Mouse (Mus musculus) intestine, embryonic 15.5 days (tissue): Measurements from ENCODE around the gene Gstt3. TPM values are rescaled to one million over a fixed set of nuclear protein-coding genes. Genes with fewer than 3 reads are reported as not detected.

Experiments used
- ATAC-seq: fragments of 200-750 bp; cut with Nextera tagmentation; 2 replicates; pipeline ENCODE4 v1.8.0; 2017; ENCODE audit warnings: moderate TSS enrichment, moderate library complexity
- H3K27ac ChIP-seq: fragments of 300-500 bp; sonication (generic); 2 replicates; pipeline ENCODE4 v1.5.1; 2015; ENCODE audit warnings: mild to moderate bottlenecking, inconsistent platforms
- H3K27me3 ChIP-seq: fragments of 300-500 bp; sonication (generic); replicated peaks from 2 replicates; pipeline ENCODE4 v1.6.1; 2015; ENCODE audit warnings: inconsistent platforms
- H3K36me3 ChIP-seq: fragments of 300-500 bp; sonication (generic); 2 replicates; pipeline ENCODE4 v1.6.1; 2015; ENCODE audit warnings: inconsistent platforms
- H3K4me1 ChIP-seq: fragments of 300-500 bp; sonication (generic); replicated peaks from 2 replicates; pipeline ENCODE4 v1.6.1; 2015; ENCODE audit warnings: inconsistent platforms
- H3K4me2 ChIP-seq: fragments of 300-500 bp; sonication (generic); replicated peaks from 2 replicates; pipeline ENCODE4 v1.6.1; 2015; ENCODE audit warnings: mild to moderate bottlenecking, inconsistent platforms
- H3K4me3 ChIP-seq: fragments of 300-500 bp; sonication (generic); replicated peaks from 2 replicates; pipeline ENCODE4 v1.5.1; 2015; ENCODE audit warnings: inconsistent platforms
- H3K9ac ChIP-seq: fragments of 300-500 bp; sonication (generic); 2 replicates; pipeline ENCODE4 v1.6.1; 2015; ENCODE audit warnings: inconsistent platforms
- H3K9me3 ChIP-seq: fragments of 300-500 bp; sonication (generic); 2 replicates; pipeline ENCODE4 v1.6.1; 2016; ENCODE audit warnings: inconsistent platforms
- WGBS: fragments of 180-500 bp; shearing (Covaris S2); methylation state at CpG from one replicate; pipeline ENCODE4 v1.1.7; 2015; 5-methylcytosine and 5-hydroxymethylcytosine counted together
- polyA plus RNA-seq: library from polyadenylated mRNA; unstranded; fragments of >200 nt; fragmentation: Nextera tagmentation; extraction: Ambion mirVana; gene quantifications from 2 replicates; pipeline ENCODE4 v1.2.1, GENCODE M21; 2015

The Gstt3 gene
- 38.7 and 40.3 TPM in 2 replicates for polyA plus RNA-seq

GRCm38 (mm10) chr10:75780769-75781578, at the start of gene Gstt3, which contains the start of gene Gm20441:
TSS of gene Gstt3 (minus strand) at chr10:75781414.
TSS of gene Gm20441 (minus strand) at chr10:75780954.
- Histone ChIP-seq H3K27ac (peak within 1 kb of the TSS; percentile 89), H3K9me3 (no peaks in the 10 kb centered on the region), H3K4me2 (peak within 1 kb of the TSS; percentile 96), H3K4me1 (peaks cover 8% of the 10 kb centered on the region; the same call in 1 of the 2 replicates), H3K9ac (peak within 1 kb of the TSS; percentile 66), H3K27me3 (no peaks in the 10 kb centered on the region), H3K36me3 (no peaks in the 10 kb centered on the region), H3K4me3 (peak within 1 kb of the TSS; percentile 58)
- under 1% methylated on average over 28 of the region's 28 CpGs for WGBS
- ATAC-seq = peak; percentile 95

GRCm38 (mm10) chr10:75830275-75830670, 49.1 kb upstream of the Gstt3 start:
- peaks cover 8% of the 10 kb centered on the region; the same call in 1 of the 2 replicates for H3K4me1 ChIP-seq
- 87% methylated on average over 2 of the region's 2 CpGs for WGBS
- H3K4me3 ChIP-seq = no peak overlapping the region
- H3K36me3 ChIP-seq = no peaks in the 10 kb centered on the region
- no peak overlapping the region for H3K9ac ChIP-seq
- H3K4me2 ChIP-seq = no peak overlapping the region
- H3K27ac ChIP-seq = no peak overlapping the region
- no peak for ATAC-seq
- H3K9me3 ChIP-seq = no peaks in the 10 kb centered on the region
- no peaks in the 10 kb centered on the region for H3K27me3 ChIP-seq

DNA sequence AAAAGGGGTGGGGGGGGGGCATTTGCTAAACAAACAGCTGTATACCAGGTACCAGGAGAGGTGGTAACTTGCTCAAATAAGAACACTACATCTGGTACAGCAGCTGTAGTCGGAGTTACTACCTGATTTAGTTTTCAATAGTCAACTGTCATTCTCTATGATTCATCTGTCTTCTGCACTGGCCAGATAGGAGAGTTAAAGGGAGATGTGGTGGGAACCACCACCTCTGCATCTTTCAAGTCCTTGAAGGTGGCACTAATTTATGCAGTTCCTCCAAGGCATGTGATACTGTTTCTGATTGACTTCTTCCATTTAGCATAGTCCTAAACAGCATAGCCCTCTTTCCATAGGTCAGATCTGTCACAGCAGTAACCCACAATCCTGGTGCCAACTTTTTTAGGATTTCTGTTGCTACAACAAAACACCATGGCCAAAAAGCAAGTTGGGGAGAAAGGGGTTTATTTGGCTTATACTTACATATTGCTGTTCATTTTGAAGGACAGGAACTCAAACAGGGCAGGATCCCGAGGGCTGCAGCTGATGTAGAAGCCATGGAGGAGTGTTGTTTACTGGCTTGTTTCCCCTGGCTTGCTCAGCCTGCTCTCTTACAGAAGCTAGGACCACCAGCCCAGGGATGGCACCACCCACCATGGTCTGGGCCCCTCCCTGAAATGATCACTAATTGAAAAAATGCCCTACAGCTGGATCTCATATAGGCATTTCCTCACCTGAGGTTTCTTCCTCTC, 48.5 kb upstream of the Gstt3 start:
- peaks cover 8% of the 10 kb centered on the region; the same call in 1 of the 2 replicates for H3K4me1 ChIP-seq
- no peaks in the 10 kb centered on the region for H3K36me3 ChIP-seq
- no peak overlapping the region for H3K4me3 ChIP-seq
- H3K9ac ChIP-seq = no peak overlapping the region
- no peak overlapping the region for H3K27ac ChIP-seq
- 79% methylated on average over 2 of the region's 2 CpGs for WGBS
- ATAC-seq = no peak
- no peaks in the 10 kb centered on the region for H3K9me3 ChIP-seq
- no peak overlapping the region for H3K4me2 ChIP-seq
- no peaks in the 10 kb centered on the region for H3K27me3 ChIP-seq

DNA sequence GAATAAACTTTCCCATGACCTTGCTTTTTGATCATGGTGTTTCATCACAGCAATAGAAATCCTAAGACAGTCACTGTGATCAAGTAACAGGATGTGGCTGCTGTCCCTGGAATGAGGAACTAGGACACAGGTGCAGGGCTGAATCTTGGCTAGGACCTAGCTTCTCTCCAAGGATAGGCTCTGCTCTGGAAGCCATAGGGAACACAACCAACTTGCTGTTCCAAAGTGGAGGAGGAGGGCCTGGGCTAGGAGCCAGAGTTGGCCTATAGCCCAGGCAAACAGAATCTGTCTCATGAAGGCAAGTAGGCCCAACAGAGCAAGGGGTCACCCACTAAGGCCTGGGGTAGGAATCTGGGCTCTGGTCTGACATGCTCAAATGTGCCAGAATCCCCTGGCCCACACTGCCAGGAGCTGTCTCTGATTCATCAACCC, 47.3 kb upstream of the Gstt3 start:
- no peaks in the 10 kb centered on the region for H3K36me3 ChIP-seq
- no peaks in the 10 kb centered on the region for H3K9me3 ChIP-seq
- no peak for ATAC-seq
- H3K4me3 ChIP-seq = no peak overlapping the region
- no peak overlapping the region for H3K9ac ChIP-seq
- no peaks in the 10 kb centered on the region for H3K27me3 ChIP-seq
- peaks cover 3% of the 10 kb centered on the region; the same call in 1 of the 2 replicates for H3K4me1 ChIP-seq
- H3K27ac ChIP-seq = no peak overlapping the region
- H3K4me2 ChIP-seq = no peak overlapping the region

GRCm38 (mm10) chr10:75827668-75828360, 46.6 kb upstream of the Gstt3 start:
- no peak overlapping the region for H3K27ac ChIP-seq

DNA sequence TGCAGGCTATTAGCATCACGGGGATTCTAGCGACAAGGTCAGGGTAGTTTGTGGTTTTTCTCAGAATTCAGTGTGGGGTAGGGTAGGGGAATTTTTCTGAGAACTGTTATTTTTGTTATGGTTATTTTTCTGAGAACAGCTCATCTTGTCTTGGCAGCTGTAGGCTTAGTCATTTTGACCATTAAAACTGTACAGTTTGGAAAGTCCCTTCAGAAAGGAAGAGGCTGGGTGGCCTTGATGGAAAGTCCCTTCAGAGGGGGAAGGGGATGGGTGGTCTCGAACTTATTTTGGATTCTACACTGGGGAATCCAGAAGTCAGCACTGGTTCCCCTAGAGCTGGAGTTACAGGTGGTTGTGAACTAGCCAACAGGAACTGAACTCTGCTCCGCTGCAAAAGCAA, 43.3 kb upstream of the Gstt3 start:
- Histone ChIP-seq H3K36me3 (no peaks in the 10 kb centered on the region), H3K4me3 (no peak overlapping the region), H3K9ac (no peak overlapping the region), H3K4me1 (no peaks in the 10 kb centered on the region), H3K27ac (no peak overlapping the region), H3K9me3 (no peaks in the 10 kb centered on the region), H3K4me2 (no peak overlapping the region), H3K27me3 (no peaks in the 10 kb centered on the region)
- WGBS = 81% methylated on average over 4 of the region's 4 CpGs
- no peak for ATAC-seq

More at GRCm38 (mm10) chr10:75827668-75828360, 46.6 kb upstream of the Gstt3 start:
- no peaks in the 10 kb centered on the region for H3K27me3 ChIP-seq
- H3K4me1 ChIP-seq = no peaks in the 10 kb centered on the region
- H3K36me3 ChIP-seq = no peaks in the 10 kb centered on the region
- no peak overlapping the region for H3K9ac ChIP-seq
- no peak overlapping the region for H3K4me2 ChIP-seq
- no peak overlapping the region for H3K4me3 ChIP-seq
- no peak for ATAC-seq
- WGBS = 91% methylated on average over 4 of the region's 4 CpGs
- no peaks in the 10 kb centered on the region for H3K9me3 ChIP-seq

DNA sequence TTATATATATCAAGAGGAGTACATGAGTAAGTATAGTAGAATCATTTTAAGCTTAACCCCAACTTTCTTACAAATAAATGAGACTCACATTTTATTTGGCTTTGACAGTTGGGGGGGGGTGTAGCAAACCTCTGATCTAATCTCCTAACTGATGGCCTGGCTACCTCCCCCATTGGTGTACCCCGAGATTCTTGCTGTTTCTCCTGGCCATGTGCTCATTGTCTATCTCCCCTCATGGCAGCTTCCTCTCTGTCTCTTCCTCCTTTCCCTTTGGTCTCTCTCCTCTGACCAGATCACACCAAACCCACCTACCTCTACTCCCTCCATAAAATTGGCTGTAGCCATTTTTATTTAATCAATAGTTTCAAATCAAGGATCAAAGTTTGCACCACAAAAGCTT, 42.6 kb upstream of the Gstt3 start:
- Histone ChIP-seq H3K4me3 (no peak overlapping the region), H3K27me3 (no peaks in the 10 kb centered on the region), H3K36me3 (no peaks in the 10 kb centered on the region), H3K9ac (no peak overlapping the region), H3K27ac (no peak overlapping the region), H3K4me2 (no peak overlapping the region), H3K9me3 (no peaks in the 10 kb centered on the region), H3K4me1 (no peaks in the 10 kb centered on the region)
- no peak for ATAC-seq
- 81% methylated on average over 1 of the region's 1 CpGs for WGBS

DNA sequence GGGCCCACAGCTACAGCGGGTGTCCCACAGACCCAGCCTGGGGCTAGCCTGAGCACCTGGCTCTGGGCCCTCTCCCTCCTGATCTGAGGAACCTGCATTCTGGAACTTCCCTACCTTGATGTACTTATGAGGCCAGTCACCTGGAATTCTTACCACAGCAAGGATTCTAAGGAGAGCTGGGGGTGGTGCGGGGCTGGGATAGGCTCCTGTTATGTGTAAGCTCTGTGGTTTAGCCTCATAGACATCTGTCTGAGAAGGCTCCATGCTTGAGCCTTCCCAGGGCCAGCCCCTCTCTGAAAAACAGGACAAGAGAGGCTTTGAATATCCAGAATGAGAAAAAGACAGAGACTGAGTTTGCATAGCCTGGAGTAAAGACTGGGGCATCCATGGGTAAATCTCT, 41.2 kb upstream of the Gstt3 start, which contains the start of gene Gstt4:
Gene Gstt4 (minus strand): TSS at position 101 of the 400 bp plus-strand sequence.
- H3K27me3 ChIP-seq = no peaks in the 10 kb centered on the region
- no peak for ATAC-seq
- H3K4me2 ChIP-seq = no peak within 1 kb of the TSS
- no peak within 1 kb of the TSS for H3K4me3 ChIP-seq
- H3K9ac ChIP-seq = no peak within 1 kb of the TSS
- no peaks in the 10 kb centered on the region for H3K36me3 ChIP-seq
- no peaks in the 10 kb centered on the region for H3K9me3 ChIP-seq
- H3K4me1 ChIP-seq = no peaks in the 10 kb centered on the region
- 97% methylated on average over 2 of the region's 2 CpGs for WGBS
- H3K27ac ChIP-seq = no peak within 1 kb of the TSS

- Histone ChIP-seq H3K27ac (no peak overlapping the region), H3K9me3 (no peaks in the 10 kb centered on the region), H3K4me2 (no peak overlapping the region), H3K4me1 (no peaks in the 10 kb centered on the region), H3K4me3 (no peak overlapping the region), H3K36me3 (no peaks in the 10 kb centered on the region), H3K9ac (no peak overlapping the region), H3K27me3 (no peaks in the 10 kb centered on the region)
- no peak for ATAC-seq
- WGBS = 87% methylated on average over 5 of the region's 5 CpGs
These were observed 38.7 kb upstream of the Gstt3 start for GRCm38 (mm10) chr10:75819882-75820281.

- H3K27me3 ChIP-seq = no peaks in the 10 kb centered on the region
- no peak overlapping the region for H3K4me2 ChIP-seq
- no peak overlapping the region for H3K4me3 ChIP-seq
- no peaks in the 10 kb centered on the region for H3K9me3 ChIP-seq
- no peak for ATAC-seq
- H3K4me1 ChIP-seq = no peaks in the 10 kb centered on the region
- H3K36me3 ChIP-seq = no peaks in the 10 kb centered on the region
- no peak overlapping the region for H3K9ac ChIP-seq
- H3K27ac ChIP-seq = no peak overlapping the region
- WGBS = 57% methylated on average over 10 of the region's 10 CpGs
These were observed 37.4 kb upstream of the Gstt3 start for GRCm38 (mm10) chr10:75818641-75819040.

- no peaks in the 10 kb centered on the region for H3K9me3 ChIP-seq
- no peak for ATAC-seq
- H3K4me3 ChIP-seq = no peak overlapping the region
- H3K27me3 ChIP-seq = no peaks in the 10 kb centered on the region
- H3K27ac ChIP-seq = no peak overlapping the region
- no peaks in the 10 kb centered on the region for H3K4me1 ChIP-seq
- no peak overlapping the region for H3K4me2 ChIP-seq
- WGBS = 65% methylated on average over 2 of the region's 2 CpGs
- H3K36me3 ChIP-seq = no peaks in the 10 kb centered on the region
- H3K9ac ChIP-seq = no peak overlapping the region
These were observed 23.0 kb upstream of the Gstt3 start for GRCm38 (mm10) chr10:75804217-75804616.

DNA sequence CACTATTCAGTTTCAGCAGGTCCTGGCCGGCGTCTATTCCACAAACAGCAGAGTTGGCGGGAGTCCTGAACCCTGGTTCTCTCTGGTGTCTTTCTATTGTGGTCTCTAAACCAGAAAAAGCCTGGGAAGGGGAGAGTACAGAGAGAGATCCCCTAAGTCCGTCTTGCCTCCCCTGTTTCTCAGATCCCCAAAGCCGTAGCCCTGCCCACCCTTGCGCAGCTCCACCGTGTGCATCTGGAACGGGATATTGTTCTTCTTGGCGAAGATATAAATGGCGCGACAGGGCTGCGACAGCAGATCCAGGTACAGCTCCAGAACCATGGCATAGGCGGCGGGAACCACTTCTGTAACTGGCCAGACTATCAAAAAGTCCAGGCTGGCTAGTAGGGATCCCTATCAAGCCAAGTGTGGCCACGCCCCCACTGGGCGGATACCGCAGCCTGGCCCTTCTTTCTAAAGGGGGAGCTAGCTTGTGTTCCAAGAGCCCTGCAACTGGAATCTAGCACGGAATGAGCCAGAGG, 17.0 kb upstream of the Gstt3 start, which contains the start of gene Gstt1:
Gene Gstt1 (minus strand): TSS at position 409 of the 521 bp plus-strand sequence.
- ATAC-seq = peak; percentile 61
- Histone ChIP-seq H3K9me3 (no peaks in the 10 kb centered on the region), H3K27ac (no peak within 1 kb of the TSS), H3K27me3 (no peaks in the 10 kb centered on the region), H3K36me3 (no peaks in the 10 kb centered on the region), H3K9ac (peak within 1 kb of the TSS; percentile 34), H3K4me1 (peaks cover 16% of the 10 kb centered on the region), H3K4me2 (peak within 1 kb of the TSS; percentile 94), H3K4me3 (peak within 1 kb of the TSS; percentile 50)
- 2% methylated on average over 18 of the region's 18 CpGs for WGBS
